Mouse (Mus musculus) c-Kit-positive CD71-negative TER-119-negative erythroid progenitor cells, embryonic 14.5 days (primary cell): Measurements from ENCODE around the gene Pank2.

Experiments
- DNase-seq: peaks from one replicate; pipeline ENCODE4 v3.0.0-alpha.2; 2013; ENCODE audit warnings: low read depth

Pank2 gene

GRCm38 (mm10) chr2:131323675-131324074, 61.4 kb downstream of the Pank2 start:
- no peak for DNase-seq

- no peak for DNase-seq
Measured at GRCm38 (mm10) chr2:131326044-131326443, 63.7 kb downstream of the Pank2 start.

GRCm38 (mm10) chr2:131328981-131329380, 66.7 kb downstream of the Pank2 start:
- no peak for DNase-seq

GRCm38 (mm10) chr2:131330548-131330947, 68.3 kb downstream of the Pank2 start:
- DNase-seq = no peak

- no peak for DNase-seq
Measured at GRCm38 (mm10) chr2:131337602-131338001, 75.3 kb downstream of the Pank2 start.

- no peak for DNase-seq
Measured at GRCm38 (mm10) chr2:131344449-131344848, 82.2 kb downstream of the Pank2 start.

- DNase-seq = no peak
Measured at GRCm38 (mm10) chr2:131345556-131345955, 83.3 kb downstream of the Pank2 start.
